Mouse (Mus musculus) activated CD4-positive, CD25-positive, alpha-beta regulatory T cell, adult 4 months (primary cell): ENCODE measurements at regions not wholly inside any gene's neighbourhood (a gene's known extent, or its start where the extent isn't known, plus 50 kb on each side); places are given as distances from the start of the nearest gene placed in this dataset.

ENCODE experiments used
- ATAC-seq: one replicate; pipeline ENCODE4 v1.8.0; 2017

GRCm38 (mm10) chr10:98789763-98790162 lies 124.4 kb upstream of the Atp2b1 start:
- ATAC-seq: no peak

- no peak for ATAC-seq
These were observed 123.8 kb upstream of the Atp2b1 start for GRCm38 (mm10) chr10:98790456-98790855.

GRCm38 (mm10) chr10:98792019-98792741 lies 122.0 kb upstream of the Atp2b1 start:
- no peak for ATAC-seq

GRCm38 (mm10) chr10:98793926-98794536 lies 120.2 kb upstream of the Atp2b1 start:
- no peak for ATAC-seq

- no peak for ATAC-seq
These were observed 118.2 kb upstream of the Atp2b1 start for GRCm38 (mm10) chr10:98796016-98796415.

GRCm38 (mm10) chr10:98798634-98799415 lies 115.4 kb upstream of the Atp2b1 start:
- peak; percentile 81 for ATAC-seq

- ATAC-seq: no peak
These were observed 114.4 kb upstream of the Atp2b1 start for GRCm38 (mm10) chr10:98799830-98800229.

- ATAC-seq: no peak
These were observed 113.3 kb upstream of the Atp2b1 start for GRCm38 (mm10) chr10:98800949-98801348.

- ATAC-seq: no peak
These were observed 109.2 kb upstream of the Atp2b1 start for GRCm38 (mm10) chr10:98805013-98805412.

GRCm38 (mm10) chr10:98806798-98807535 lies 107.2 kb upstream of the Atp2b1 start:
- no peak for ATAC-seq

- no peak for ATAC-seq
These were observed 105.6 kb upstream of the Atp2b1 start for GRCm38 (mm10) chr10:98808644-98809043.

GRCm38 (mm10) chr10:98829051-98829450 lies 85.2 kb upstream of the Atp2b1 start:
- no peak for ATAC-seq

- no peak for ATAC-seq
These were observed 82.7 kb upstream of the Atp2b1 start for GRCm38 (mm10) chr10:98831488-98831887.

- ATAC-seq: no peak
These were observed 76.7 kb upstream of the Atp2b1 start for GRCm38 (mm10) chr10:98837289-98838181.

GRCm38 (mm10) chr10:98838926-98839679 lies 75.1 kb upstream of the Atp2b1 start:
- no peak for ATAC-seq

GRCm38 (mm10) chr10:98839963-98840362 lies 74.2 kb upstream of the Atp2b1 start:
- no peak for ATAC-seq

- no peak for ATAC-seq
These were observed 73.8 kb upstream of the Atp2b1 start for GRCm38 (mm10) chr10:98840411-98840810.

- ATAC-seq: peak; percentile 38
These were observed 73.0 kb upstream of the Atp2b1 start for GRCm38 (mm10) chr10:98840957-98841831.

GRCm38 (mm10) chr10:98841860-98842259 lies 72.3 kb upstream of the Atp2b1 start:
- peak; percentile 94 for ATAC-seq

- ATAC-seq: no peak
These were observed 71.5 kb upstream of the Atp2b1 start for GRCm38 (mm10) chr10:98842721-98843120.
